Mouse (Mus musculus): ENCODE measurements around the gene Muc4.

Muc4 gene

DNA sequence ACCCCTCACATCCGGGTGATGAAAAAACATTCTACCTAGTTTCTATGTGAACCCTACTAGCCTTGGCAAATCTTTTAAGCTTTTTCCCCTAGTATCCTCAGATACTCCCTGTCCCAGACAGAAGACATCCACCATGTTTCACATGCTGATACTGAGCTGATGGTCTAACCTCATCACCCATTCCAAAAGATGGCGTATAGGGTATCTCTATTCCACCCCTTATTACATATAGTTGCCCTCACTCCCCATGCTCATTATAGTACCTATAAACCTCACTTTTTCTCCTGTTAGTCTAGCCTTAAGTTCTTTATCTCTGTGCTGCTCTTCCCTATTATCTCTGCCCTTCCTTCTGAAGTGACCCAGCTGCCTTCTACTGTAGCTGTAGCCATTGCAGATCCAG, at the start of gene Muc4:
Muc4 (plus strand) TSS at position 301 of the 400 bp plus-strand sequence.
- DNase-seq: no peak

DNA sequence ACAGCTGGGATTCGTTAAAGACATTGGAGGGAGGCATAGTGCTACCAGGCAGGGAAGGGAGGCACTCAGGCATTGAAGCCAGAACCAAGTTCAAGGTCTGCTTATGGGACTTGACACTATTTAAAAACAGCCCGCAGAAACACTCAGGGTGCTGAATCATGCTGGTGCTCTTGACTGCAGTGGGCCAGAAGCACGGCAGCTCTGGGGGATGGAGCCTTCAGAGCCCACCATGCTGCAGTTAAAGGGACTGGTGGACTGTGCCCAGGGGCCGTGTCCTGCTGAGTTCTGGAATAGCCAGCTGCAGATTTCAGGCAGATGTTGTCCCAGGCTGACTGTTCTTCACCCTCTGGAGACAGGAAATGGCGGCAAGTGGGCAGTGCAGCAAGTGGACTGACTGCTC, 49.7 kb upstream of the Muc4 start:
- DNase-seq: no peak

DNA sequence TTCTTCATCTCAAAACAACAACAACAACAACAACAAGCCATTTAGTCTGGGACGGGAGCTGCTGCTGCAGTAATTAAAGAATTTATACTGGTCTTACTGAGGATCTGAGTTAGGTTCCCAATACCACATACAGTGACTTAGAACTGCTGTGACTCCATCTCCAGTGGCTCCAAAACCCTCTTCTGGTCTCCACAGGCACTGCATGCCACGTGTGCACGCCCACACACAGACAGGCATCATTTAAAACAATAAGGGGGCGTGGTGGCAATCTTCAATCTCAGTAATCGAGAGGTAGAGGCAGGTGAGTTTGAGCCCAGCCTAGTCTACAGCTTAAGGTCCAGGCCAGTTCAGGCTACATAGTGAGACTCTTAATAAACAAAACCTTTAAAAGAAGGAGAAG, 48.5 kb upstream of the Muc4 start:
- no peak for DNase-seq

DNA sequence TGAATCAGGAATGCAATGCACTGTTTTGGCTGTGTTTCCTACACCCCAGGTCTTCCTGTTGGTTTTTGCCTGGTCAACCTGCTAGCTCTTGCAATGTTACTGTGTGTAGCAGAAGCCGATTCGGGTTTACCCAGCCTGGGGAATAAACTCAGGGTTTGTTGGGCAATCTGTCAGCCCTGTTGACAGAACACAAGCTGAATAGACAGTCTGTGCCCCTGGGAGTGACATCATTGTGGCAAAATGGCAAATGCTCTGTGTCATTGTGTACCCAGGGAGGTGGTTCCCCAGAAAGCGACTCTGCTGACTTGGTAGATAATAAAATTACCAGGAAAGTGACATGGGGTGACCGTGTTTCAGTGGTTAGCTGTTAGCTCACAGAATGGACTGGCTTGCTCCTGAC, 46.9 kb upstream of the Muc4 start:
- DNase-seq: no peak

DNA sequence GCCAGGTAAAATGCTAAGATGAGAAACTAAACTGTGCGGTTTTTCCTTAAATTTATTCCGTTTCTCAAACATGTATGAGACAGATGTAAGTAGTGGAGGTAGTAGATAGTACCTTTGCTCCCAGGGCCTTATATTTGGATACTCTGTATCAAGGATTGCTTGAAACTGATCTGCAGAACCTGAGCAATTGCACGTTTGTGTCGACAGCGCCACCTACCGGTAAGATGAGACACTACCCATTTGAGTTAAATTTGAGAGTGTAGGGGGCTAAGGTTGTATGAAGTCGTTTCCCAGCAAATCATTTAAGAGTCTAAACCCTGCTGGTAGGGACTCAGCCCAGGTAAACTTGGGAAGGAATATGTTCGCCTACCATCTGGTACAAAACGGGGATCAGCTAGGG, 46.2 kb upstream of the Muc4 start:
- peak; percentile 82 for DNase-seq

DNA sequence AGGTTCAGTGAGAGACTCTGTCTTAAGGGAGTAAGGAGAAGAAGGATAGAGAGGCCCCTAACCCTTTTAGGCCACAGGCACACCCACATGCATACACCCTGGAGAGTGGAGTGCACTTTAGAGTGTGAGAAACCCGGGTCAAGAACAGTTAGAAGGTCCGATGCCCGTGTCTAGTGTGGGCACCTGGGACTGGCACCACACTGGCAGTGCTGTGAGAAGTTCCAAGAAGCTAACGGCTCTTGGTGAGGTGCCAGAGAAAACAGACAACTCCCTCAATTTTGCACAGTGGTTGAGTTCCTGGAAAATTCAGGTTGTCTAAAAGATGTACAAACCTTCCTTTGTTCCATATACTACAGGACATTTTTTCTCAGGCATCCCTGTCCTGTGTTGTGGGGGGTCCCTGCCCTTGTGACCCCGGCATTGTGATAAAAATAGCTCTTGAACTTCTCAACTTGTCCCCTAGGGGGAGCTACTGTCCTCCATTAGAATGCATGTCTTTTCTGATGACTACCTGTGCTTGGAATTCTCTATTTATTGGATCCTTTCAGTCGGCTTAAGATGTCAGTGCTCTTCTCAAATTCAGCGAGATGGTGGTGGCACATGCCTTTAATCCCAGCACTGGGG, 38.7 kb upstream of the Muc4 start:
- DNase-seq: peak; percentile 68

DNA sequence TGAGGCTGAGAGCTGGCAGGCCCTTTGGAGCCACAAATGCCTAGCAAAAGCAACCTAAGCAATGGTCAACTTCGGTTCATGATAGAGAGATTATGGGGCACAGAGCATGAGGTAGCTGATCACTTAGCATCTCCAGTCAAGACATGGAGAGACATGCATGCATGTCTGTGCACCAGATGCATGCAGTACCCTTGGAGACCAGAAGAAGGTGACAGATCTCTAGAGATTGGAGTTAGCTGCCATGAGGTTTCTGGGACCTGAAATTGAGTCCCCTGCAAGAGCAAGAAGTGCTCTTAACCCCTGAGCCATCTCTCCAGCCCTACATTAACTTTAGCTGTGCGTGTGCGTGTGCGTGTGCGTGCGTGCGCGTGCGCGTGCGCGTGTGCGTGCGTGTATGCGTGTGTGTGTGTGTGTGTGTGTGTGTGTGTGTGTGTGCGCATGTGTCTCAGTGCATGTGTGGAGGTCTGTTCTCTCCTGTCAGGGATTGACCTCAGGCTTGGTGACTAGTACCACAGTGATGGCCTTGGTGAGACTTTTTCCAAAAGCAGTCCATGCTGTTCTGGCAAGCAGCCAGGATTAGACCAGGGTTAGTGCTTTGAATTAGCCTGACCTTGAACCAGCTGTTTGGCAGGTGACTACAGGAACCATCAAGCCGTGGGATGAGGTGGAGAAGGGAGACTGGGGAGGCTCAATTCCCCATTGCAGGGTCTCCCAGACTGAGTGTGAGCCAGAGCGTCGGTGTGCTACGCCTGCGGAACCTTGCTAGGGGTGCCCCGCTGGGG, 37.8 kb upstream of the Muc4 start:
- peak; percentile 45 for DNase-seq

DNA sequence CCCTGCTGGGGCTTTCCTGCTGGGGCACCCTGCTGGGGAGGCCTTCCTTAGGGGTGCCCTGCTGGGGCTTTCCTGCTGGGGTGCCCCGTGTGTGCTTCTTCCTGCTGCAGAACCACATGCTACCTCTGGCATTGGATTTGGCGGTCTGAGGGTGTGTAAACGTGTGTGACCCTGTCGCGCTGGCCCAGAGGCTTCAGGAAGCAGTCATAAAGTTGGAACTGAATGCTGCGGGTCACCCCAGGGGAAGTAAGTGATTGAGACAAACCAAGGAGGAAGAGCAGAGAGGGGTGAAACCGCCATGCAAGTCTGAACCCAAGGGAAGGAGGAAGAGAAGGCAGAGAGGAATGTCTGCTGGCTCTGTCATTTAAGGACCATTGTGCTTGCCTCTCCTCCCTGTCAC, 37.1 kb upstream of the Muc4 start:
- DNase-seq: no peak

DNA sequence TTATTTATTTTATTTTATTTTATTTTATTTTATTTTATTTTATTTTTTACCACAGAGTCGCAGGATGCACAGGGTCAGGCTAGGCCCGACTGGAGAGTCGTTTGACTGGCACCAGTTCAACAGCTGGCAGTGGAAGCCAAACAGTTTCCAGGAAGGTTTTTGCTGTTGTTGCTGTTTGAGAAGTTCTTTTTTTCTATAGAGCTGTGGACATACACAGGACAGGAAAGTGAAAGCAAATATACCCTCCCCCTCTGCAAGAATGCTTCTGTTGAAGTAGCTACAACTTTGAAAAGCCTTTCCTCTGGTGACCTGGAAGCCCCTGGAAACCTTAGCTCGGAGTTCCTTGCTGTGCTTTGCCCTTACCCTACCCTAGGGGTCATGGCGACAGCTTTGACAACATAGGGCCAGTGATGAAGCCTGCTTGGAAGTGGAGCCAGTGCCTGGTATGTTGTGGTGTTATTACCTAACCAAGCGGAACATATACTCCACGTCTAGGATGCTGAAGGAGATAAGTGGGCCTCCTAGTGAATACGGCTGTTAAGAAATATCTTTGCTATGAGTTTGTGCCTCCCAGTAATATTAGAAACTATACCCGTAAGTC, 32.3 kb upstream of the Muc4 start:
- DNase-seq: peak; percentile 58

DNA sequence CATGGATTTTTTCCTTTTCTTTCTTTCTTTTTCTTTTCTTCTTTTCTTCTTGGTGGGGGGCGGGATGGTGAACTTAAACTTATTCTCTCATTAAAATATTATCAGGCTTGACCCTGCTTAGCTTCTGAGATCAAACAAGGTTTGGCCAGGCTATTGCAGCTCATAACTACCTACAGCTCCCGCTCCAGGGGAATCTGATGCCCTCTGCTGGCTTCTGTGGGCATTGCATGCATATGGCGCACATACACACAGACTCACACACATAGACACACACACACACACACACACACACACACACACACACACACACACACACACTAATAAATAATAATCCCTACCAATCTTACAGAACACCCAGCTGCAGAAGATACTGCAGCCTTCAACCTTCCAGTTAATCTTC, 30.1 kb upstream of the Muc4 start:
- no peak for DNase-seq

DNA sequence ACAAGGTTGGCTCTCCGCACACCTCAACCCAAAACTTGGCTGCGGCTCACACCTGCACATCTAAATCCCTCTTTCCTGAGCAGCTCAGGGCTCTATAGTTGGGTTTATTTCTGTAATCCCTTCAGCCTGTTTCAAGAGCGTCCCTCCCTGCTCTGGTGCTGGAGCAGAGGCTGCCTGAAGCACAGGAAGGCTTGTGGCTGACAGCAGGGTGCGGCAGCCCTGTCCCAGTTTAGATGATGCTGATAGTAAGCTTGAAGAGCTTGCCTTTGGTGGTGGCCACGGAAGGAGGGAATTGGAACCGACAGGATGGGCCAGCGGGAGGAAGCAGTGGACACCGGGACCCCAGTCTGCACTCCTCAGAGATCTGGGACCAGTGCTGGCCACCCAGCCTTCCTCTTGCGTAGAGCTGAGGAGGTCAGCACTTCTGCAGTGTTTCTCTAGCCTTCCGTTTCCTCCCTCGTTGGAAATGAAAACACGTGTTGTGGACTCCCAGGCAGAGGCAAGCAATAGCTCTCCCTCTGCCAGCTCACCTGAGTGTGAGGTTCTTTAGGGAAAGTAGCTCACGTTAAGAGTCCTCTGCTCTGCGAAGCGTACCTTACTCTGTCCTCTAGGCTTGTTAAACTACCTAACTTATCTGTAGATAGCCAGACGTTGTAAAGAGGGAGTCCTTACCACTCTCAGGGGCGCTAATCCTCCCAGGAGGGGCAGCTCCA, 28.4 kb upstream of the Muc4 start:
- DNase-seq: no peak

DNA sequence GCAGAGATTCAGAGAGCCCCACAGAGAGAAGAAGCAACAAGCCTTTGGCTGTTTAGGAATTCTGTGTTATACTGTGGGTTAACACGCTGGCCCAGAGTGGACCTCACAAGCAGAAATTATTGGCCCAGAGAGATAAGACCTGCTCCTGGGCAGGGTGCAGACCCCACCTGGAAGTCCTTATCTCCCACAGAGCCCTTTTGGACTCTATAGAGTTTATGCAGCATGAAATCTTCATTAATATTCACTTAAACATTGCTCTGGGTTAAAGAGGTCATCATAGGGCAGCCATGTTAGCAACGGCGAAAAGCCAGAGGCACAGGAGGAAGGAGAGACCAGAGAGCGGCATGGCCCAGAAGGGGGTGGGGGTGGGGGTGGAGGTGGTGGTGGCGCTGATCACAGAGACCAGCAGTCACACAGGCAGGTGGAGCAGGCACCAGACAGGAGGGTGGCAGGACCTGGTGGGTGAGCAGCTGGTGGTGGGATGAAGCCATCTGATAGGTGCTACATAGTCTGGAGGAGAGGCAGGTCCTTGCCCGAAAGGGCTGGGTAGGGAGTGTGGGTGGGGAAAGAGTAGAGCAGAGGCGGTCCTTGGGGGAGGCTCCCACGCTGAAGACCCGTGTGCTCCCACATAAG, 27.7 kb upstream of the Muc4 start:
- no peak for DNase-seq

DNA sequence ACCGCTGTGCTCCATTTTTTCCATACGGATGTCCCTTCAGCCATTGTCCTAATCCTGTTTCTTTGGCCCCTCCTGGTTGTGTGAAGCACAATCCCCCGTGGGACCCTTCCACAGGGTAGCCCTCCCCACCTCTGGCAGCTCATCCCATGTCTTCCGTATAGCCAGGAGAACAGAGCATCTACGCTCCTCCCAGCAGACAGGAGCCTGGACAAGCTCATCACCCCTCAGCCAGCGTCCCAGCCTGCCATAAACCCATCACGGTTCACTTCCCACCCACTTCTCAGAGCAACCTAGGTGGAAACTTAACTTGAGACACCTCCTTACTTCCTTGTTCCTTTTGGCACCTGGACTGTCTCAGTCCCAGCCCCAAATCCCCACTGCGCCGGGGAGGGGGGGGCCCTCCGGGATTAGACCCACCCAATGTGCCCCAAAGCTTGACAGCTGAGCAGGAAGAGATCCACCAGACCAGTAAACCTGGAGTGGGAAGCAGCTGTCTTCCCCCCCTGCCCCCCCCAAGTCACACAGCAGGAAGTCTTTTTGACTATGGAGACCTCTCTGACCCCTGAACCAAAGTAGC, 27.1 kb upstream of the Muc4 start:
- DNase-seq: no peak

DNA sequence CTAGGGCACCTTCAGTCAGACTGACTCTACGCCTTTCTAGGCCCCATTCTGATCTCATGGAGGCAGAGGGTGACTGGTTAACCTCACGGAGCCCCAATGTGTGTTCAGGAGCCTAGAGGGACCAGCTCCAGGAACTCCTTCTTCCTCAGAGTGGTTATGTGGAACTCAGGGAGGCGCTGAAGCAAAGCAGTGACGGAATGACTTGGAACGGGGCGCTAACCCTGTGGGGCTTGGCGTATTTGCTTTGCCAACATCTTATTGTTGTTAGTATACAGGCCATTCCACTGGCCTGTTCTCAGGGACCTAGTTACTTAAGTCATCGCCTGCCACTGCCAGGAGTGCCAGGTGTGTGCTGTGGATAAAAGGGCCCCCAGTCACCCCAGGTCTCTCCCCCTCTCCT, 26.6 kb upstream of the Muc4 start:
- DNase-seq: no peak

DNA sequence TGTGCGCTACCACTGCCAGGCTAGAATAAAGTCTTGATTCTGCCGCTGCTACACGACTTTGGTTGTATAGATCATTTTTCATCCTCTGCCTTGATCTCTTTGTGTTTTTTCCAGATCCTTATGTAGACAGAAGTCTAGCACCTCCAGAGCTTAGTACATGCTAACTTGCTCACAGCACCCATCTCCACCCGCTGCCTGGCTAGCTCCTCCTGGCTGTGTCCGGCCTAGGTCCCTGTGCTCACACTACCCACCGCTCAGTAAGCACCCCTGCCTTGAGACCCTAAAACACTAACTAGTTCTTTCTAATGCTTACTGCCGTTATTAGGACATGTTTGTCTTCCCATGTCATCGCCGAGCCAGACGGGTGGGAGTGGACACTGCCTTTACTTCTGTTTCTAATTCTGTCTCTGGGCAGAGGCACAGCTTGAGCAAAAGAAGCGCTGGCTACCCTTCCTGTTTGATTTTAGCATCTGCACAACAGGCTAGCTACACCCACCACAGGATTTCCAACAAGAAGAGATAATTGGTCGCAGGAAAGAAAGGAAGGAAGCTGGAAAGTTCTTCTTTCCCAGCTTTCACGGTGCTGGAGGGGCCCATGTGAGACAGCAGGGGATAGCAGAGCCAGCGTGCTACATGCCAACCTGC, 25.1 kb upstream of the Muc4 start:
- peak; percentile 38 for DNase-seq

DNA sequence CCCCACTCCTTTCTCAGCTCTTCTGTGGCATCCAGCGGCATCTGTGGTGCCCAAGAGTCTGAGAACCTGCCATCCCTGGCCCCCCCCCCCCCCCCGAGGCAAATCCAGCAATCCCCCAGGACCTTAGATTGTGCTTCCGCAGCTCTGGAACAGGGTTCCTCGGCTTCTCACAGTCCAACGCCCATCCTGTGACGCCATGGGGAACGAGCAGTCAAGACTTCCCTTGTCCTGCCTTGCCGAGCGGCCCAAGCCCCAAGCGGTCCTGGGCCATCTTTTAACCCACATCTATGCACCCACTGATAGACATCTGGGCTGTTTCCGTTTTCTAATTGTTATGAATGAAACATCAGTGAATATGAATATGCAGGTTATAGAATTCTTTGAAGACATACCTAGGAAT, 23.5 kb upstream of the Muc4 start:
- no peak for DNase-seq

DNA sequence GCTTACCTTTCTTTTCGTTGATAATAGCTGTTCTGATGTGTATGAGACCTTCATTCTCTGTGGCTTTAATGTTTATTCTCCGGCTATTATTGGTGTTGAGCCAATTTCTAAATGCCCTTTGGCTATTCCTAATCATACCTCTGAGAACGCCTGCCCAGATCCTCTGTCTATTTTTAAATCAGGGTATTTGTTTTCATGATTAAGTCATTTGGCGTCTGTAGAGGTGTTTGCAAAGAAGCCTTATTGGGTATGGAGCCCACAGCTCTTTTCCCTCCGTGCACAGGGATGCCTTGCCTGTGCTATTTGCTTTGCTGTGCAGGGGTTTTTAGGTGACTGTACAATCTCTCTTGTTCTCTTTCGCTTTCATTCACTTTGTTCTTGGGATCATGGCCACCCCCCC, 22.1 kb upstream of the Muc4 start:
- DNase-seq: no peak

DNA sequence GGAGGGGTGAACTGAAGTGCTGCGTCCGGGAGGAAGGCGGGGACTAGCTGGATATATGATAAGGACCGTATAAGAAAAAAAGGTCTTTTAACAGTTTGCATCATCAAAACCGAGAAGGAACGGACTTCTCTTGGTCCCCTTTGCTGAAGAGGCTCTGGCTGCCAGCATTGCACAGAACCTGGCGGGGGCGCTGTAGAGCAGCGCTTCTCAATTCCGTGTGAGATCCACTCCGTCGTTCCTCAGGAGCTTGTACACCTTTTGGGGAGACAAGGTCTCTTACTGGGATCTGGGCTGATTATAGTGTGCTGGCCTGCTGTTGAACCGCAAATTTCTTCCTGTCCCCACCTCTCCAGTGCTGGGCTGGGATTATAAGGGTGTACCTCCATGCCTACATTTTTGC, 20.3 kb upstream of the Muc4 start:
- peak; percentile 41 for DNase-seq

DNA sequence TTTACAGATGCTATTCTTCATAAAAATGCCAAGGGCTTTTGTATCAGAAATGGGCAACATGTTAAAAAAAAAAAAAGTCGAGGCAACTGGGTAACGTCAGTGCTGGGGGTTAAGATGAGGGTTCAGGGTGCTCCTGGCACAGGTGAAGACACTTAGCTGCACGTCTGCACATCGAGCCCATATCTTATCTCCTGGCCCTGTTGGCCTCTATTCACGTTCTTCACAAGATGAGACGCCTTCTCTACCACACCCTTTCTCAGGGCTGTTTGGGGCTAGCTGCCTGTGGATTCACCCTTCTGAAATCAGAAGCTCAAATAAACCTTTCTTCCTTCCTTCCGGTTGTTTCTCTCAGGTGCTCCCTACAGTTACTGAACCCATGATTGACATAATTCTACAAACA, 12.5 kb upstream of the Muc4 start:
- no peak for DNase-seq

DNA sequence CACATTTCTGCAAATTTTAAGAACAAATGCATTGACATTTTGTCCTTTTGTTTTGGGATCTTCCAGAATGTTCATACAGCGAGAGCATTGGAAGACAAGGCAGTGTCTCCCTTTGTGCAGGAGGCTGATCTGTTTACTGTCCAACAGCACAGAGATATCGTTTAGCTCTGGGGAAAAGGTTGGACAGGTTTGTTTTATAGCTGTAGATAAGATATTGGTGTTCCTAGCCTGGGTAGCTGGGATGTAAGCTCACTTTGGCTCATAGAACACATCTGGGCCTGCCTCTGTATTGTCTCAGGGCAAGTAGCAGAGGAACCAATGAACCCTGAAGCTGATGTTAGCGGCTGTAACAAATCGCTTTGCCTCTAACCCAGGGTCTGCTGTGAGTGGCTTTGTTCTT, 11.9 kb upstream of the Muc4 start:
- DNase-seq: no peak

DNA sequence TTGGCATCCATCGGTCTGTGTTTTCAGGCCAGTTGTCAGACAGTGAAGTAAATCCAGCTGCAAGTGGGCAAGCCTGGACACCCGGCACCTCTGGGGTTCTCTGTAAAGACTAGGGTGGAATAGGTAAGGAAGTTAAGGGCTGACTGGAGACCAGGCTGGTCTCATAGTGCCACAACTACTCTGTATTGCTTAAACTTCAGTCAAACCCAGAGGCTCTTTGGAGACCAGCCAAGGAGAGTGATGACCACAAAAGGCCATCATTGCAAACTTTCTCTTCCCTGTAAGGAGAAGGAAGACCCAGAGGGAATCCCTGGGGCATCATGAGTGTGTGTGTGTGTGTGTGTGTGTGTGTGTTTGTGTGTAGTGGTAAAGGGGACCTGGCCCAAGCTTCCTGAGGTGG, 11.4 kb upstream of the Muc4 start:
- DNase-seq: peak; percentile 33

DNA sequence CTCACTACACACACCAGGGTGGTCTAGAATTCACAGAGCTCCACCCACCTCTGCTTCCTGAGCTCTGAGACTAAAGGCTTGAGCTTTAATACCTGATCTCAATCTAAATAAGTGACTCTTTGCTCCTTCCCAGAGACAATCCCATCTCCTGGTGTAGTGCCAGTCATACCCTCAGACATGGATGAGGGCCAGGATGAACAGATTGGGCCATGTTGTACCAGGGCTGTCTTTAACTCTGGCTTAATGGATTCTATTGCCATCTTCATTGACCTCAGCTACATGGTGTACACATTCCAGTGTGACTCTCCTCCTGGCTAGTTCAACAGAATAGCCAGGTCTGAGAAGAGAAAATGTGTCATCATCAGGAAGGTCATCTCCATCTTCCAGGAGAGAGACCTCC, 9.2 kb upstream of the Muc4 start:
- no peak for DNase-seq

Data from lung, postnatal 10 days (tissue).